Mouse (Mus musculus): ENCODE data around the gene Sparcl1. TPM values are rescaled to one million over a fixed set of nuclear protein-coding genes. Genes with fewer than 3 reads are reported as not detected.

The Sparcl1 gene
- 654 and 776 TPM in 2 replicates for polyA plus RNA-seq (2015; fragmentation: Nextera tagmentation; extraction: Ambion mirVana)

GRCm38 (mm10) chr5:104113491-104114172 lies at the start of gene Sparcl1:
Gene Sparcl1, minus strand, starts transcription at chr5:104113733.

DNA sequence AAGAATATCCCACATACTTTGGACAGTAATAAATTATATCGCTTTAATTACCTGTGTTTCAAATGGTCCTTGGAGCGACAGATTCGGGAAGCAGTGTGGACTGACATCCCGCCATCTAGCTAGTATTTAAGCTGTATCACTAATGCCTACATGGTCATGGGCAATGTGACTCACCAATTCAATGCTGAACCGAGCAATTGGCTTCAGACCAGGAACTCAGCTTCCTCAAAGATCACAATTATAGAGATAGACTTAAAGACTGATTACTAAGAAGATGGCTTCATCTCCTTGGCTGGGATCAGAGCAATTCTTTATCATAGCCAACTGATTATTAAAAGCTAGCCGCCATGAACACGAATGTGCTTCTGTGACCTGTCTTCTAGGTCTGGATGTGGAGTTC lies 36.0 kb downstream of the Sparcl1 start, which contains the start of gene Gm17660:
Gene Gm17660, minus strand, starts transcription at position 101 of the 400 bp plus-strand sequence.

GRCm38 (mm10) chr5:104046256-104047199 lies 67.0 kb downstream of the Sparcl1 start, which contains the start of gene Nudt9:
Gene Nudt9, plus strand, starts transcription at chr5:104046306.

Small RNA genes within 50 kb of the gene (microRNA-seq; reads per million reads assigned to microRNA genes)
- gene Mir5619: 1.9 reads per million

Other genes with a start within 250 kb of the Sparcl1 start
- 7.3 and 7.7 TPM in 2 replicates for gene Klhl8, start 202.5 kb downstream of the Sparcl1 start, polyA plus RNA-seq (2015; fragmentation: Nextera tagmentation; extraction: Ambion mirVana)
- gene Hsd17b13, start 136.3 kb downstream of the Sparcl1 start, polyA plus RNA-seq (2015; fragmentation: Nextera tagmentation; extraction: Ambion mirVana): 0.28 and 0.69 TPM in 2 replicates
- gene Hsd17b11, start 91.8 kb downstream of the Sparcl1 start, polyA plus RNA-seq (2015; fragmentation: Nextera tagmentation; extraction: Ambion mirVana): 8.6 and 9.7 TPM in 2 replicates
- gene Nudt9, start 67.4 kb downstream of the Sparcl1 start, polyA plus RNA-seq (2015; fragmentation: Nextera tagmentation; extraction: Ambion mirVana): 48.2 and 50.9 TPM in 2 replicates
- gene Gm17660, start 36.1 kb downstream of the Sparcl1 start, polyA plus RNA-seq (2015; fragmentation: Nextera tagmentation; extraction: Ambion mirVana): not detected in 2 replicates
- not detected in 2 replicates for gene Dspp, start 57.0 kb upstream of the Sparcl1 start, polyA plus RNA-seq (2015; fragmentation: Nextera tagmentation; extraction: Ambion mirVana)
- 0.08 and 0.11 TPM in 2 replicates for gene Dmp1, start 88.9 kb upstream of the Sparcl1 start, polyA plus RNA-seq (2015; fragmentation: Nextera tagmentation; extraction: Ambion mirVana)
- 0.44 and 0.48 TPM in 2 replicates for gene Ibsp, start 185.4 kb upstream of the Sparcl1 start, polyA plus RNA-seq (2015; fragmentation: Nextera tagmentation; extraction: Ambion mirVana)
- gene Mepe, start 211.6 kb upstream of the Sparcl1 start, polyA plus RNA-seq (2015; fragmentation: Nextera tagmentation; extraction: Ambion mirVana): not detected in 2 replicates